Mouse (Mus musculus) forebrain, embryonic 11.5 days (tissue): ENCODE data around the gene Stac3. TPM values are rescaled to one million over a fixed set of nuclear protein-coding genes. Genes with fewer than 3 reads are reported as not detected.

Experiments used
- ATAC-seq: fragments of 200-750 bp; cut with Nextera tagmentation; replicated peaks from 2 replicates; pipeline ENCODE4 v1.8.0; 2017; ENCODE audit warnings: moderate TSS enrichment; ENCODE audit not compliant: low FRiP score
- DNase-seq: peaks from one replicate; pipeline ENCODE4 v3.0.0-alpha.2; 2017; ENCODE audit warnings: low spot score
- H3K27ac ChIP-seq: fragments of 300-500 bp; sonication (generic); 2 replicates; pipeline ENCODE4 v1.5.1; 2014; ENCODE audit warnings: low read depth, low read length
- H3K27me3 ChIP-seq: fragments of 300-500 bp; sonication (generic); 2 replicates; pipeline ENCODE4 v1.6.1; 2014; ENCODE audit warnings: mild to moderate bottlenecking, low read length, mixed read lengths; ENCODE audit not compliant: control insufficient read depth, insufficient read depth
- H3K36me3 ChIP-seq: fragments of 300-500 bp; sonication (generic); 2 replicates; pipeline ENCODE4 v1.6.1; 2014; ENCODE audit warnings: mild to moderate bottlenecking, low read length, moderate library complexity, mixed read lengths; ENCODE audit not compliant: control insufficient read depth, insufficient read depth
- H3K4me1 ChIP-seq: fragments of 300-500 bp; sonication (generic); replicated peaks from 2 replicates; pipeline ENCODE4 v1.6.1; 2014; ENCODE audit warnings: low read length, mixed read lengths; ENCODE audit not compliant: control insufficient read depth, insufficient read depth
- H3K4me2 ChIP-seq: fragments of 300-500 bp; sonication (generic); 2 replicates; pipeline ENCODE4 v1.6.1; 2014; ENCODE audit warnings: low read depth, mild to moderate bottlenecking, low read length, moderate library complexity, mixed read lengths; ENCODE audit not compliant: severe bottlenecking
- H3K4me3 ChIP-seq: fragments of 300-500 bp; sonication (generic); 2 replicates; pipeline ENCODE4 v1.5.1; 2014; ENCODE audit warnings: low read depth, low read length
- H3K9ac ChIP-seq: fragments of 300-500 bp; sonication (generic); 2 replicates; pipeline ENCODE4 v1.6.1; 2014; ENCODE audit warnings: low read length
- H3K9me3 ChIP-seq: fragments of 300-500 bp; sonication (generic); 2 replicates; pipeline ENCODE4 v1.6.1; 2016; ENCODE audit warnings: low read length, mixed read lengths; ENCODE audit not compliant: control insufficient read depth
- WGBS: fragments of 180-500 bp; shearing (Covaris S2); extraction: QIAGEN DNeasy Blood & Tissue Kit; methylation state at CpG from one replicate; pipeline ENCODE4 v1.1.7; 2014; 5-methylcytosine and 5-hydroxymethylcytosine counted together
- polyA plus RNA-seq: library from polyadenylated mRNA; unstranded; fragments of >200 nt; fragmentation: Nextera tagmentation; extraction: Ambion mirVana; gene quantifications from 2 replicates; pipeline ENCODE4 v1.2.1, GENCODE M21; 2014

Gene Stac3
- polyA plus RNA-seq, 1 experiment from 2014 or later, result not detected

GRCm38 (mm10) chr10:127512813-127513212 is 11.3 kb downstream of the Stac3 start:
- Histone ChIP-seq H3K36me3 (peaks cover 2% of the 10 kb centered on the region), H3K9me3 (no peaks in the 10 kb centered on the region), H3K9ac (peak overlapping the region; percentile 37; the same call in 1 of the 2 replicates), H3K4me1 (peaks cover 59% of the 10 kb centered on the region), H3K4me3 (0 out of 2 replicates have a peak overlapping the region, but pooled peaks have one; percentile 6), H3K27ac (peak overlapping the region; percentile 80), H3K27me3 (peaks cover 58% of the 10 kb centered on the region), H3K4me2 (peak overlapping the region; percentile 83)
- WGBS, result under 1% methylated on average over 27 of the region's 27 CpGs
- ATAC-seq, result peak; percentile 38
- DNase-seq, result peak; percentile 99

- under 1% methylated on average over 16 of the region's 16 CpGs for WGBS
- peaks cover 9% of the 10 kb centered on the region for H3K36me3 ChIP-seq
- DNase-seq (peak; percentile 86), ATAC-seq (peak; percentile 26; the same call in 1 of the 2 replicates)
- peak overlapping the region; percentile 37 for H3K9ac ChIP-seq
- H3K9me3 ChIP-seq, result no peaks in the 10 kb centered on the region
- peak overlapping the region; percentile 83 for H3K4me2 ChIP-seq
- peaks cover 59% of the 10 kb centered on the region for H3K4me1 ChIP-seq
- peak overlapping the region; percentile 80 for H3K27ac ChIP-seq
- peak overlapping the region; percentile 6; the same call in 1 of the 2 replicates for H3K4me3 ChIP-seq
- H3K27me3 ChIP-seq, result peaks cover 57% of the 10 kb centered on the region
Measured at GRCm38 (mm10) chr10:127513501-127514091, 12.1 kb downstream of the Stac3 start.

GRCm38 (mm10) chr10:127514111-127514698 is 12.7 kb downstream of the Stac3 start:
- Histone ChIP-seq H3K4me2 (peak overlapping the region; percentile 83; the same call in 1 of the 2 replicates), H3K9me3 (no peaks in the 10 kb centered on the region), H3K27me3 (peaks cover 56% of the 10 kb centered on the region), H3K4me1 (peaks cover 58% of the 10 kb centered on the region), H3K36me3 (peaks cover 9% of the 10 kb centered on the region), H3K9ac (peak overlapping the region; percentile 24; the same call in 1 of the 2 replicates), H3K4me3 (no peak overlapping the region), H3K27ac (no peak overlapping the region)
- DNase-seq, result peak; percentile 51
- no peak for ATAC-seq
- 11% methylated on average over 13 of the region's 13 CpGs for WGBS

GRCm38 (mm10) chr10:127514764-127515163 is 13.3 kb downstream of the Stac3 start, which contains the start of gene Ndufa4l2:
TSS of gene Ndufa4l2 (plus strand) at chr10:127514967.
- no peak for ATAC-seq
- no peaks in the 10 kb centered on the region for H3K9me3 ChIP-seq
- peak within 1 kb of the TSS; percentile 83; the same call in 1 of the 2 replicates for H3K4me2 ChIP-seq
- peaks cover 52% of the 10 kb centered on the region for H3K4me1 ChIP-seq
- peaks cover 51% of the 10 kb centered on the region for H3K27me3 ChIP-seq
- peak; percentile 53 for DNase-seq
- no peak within 1 kb of the TSS for H3K27ac ChIP-seq
- 0 out of 2 replicates have a peak within 1 kb of the TSS, but pooled peaks have one; percentile 6 for H3K4me3 ChIP-seq
- peaks cover 9% of the 10 kb centered on the region for H3K36me3 ChIP-seq
- H3K9ac ChIP-seq, result peak within 1 kb of the TSS; percentile 24; the same call in 1 of the 2 replicates
- WGBS, result 14% methylated on average over 6 of the region's 6 CpGs

GRCm38 (mm10) chr10:127515271-127515982 is 13.9 kb downstream of the Stac3 start:
- 25% methylated on average over 9 of the region's 9 CpGs for WGBS
- Histone ChIP-seq H3K4me1 (peaks cover 47% of the 10 kb centered on the region), H3K4me3 (no peak overlapping the region), H3K4me2 (no peak overlapping the region), H3K27me3 (peaks cover 45% of the 10 kb centered on the region), H3K9ac (no peak overlapping the region), H3K9me3 (no peaks in the 10 kb centered on the region), H3K27ac (no peak overlapping the region), H3K36me3 (peaks cover 12% of the 10 kb centered on the region)
- ATAC-seq, result no peak
- peak; percentile 58 for DNase-seq

GRCm38 (mm10) chr10:127515983-127516459 is 14.5 kb downstream of the Stac3 start:
- Histone ChIP-seq H3K27ac (no peak overlapping the region), H3K27me3 (peaks cover 39% of the 10 kb centered on the region), H3K4me1 (peaks cover 42% of the 10 kb centered on the region), H3K4me3 (no peak overlapping the region), H3K4me2 (peak overlapping the region; percentile 33), H3K9ac (peak overlapping the region; percentile 16), H3K36me3 (peaks cover 12% of the 10 kb centered on the region), H3K9me3 (no peaks in the 10 kb centered on the region)
- DNase-seq (no peak), ATAC-seq (no peak)
- 13% methylated on average over 8 of the region's 8 CpGs for WGBS

GRCm38 (mm10) chr10:127516576-127517260 is 15.2 kb downstream of the Stac3 start:
- H3K36me3 ChIP-seq, result peaks cover 12% of the 10 kb centered on the region
- WGBS, result 6% methylated on average over 30 of the region's 30 CpGs
- no peaks in the 10 kb centered on the region for H3K9me3 ChIP-seq
- H3K27me3 ChIP-seq, result peaks cover 32% of the 10 kb centered on the region
- H3K4me3 ChIP-seq, result no peak overlapping the region
- peak; percentile 81 for DNase-seq
- peak overlapping the region; percentile 27 for H3K9ac ChIP-seq
- ATAC-seq, result no peak
- peaks cover 43% of the 10 kb centered on the region for H3K4me1 ChIP-seq
- peak overlapping the region; percentile 33 for H3K4me2 ChIP-seq
- no peak overlapping the region; the same call in 1 of the 2 replicates for H3K27ac ChIP-seq

GRCm38 (mm10) chr10:127517941-127518340 is 16.5 kb downstream of the Stac3 start:
- H3K27me3 ChIP-seq, result peaks cover 24% of the 10 kb centered on the region
- H3K9ac ChIP-seq, result no peak overlapping the region
- no peak for ATAC-seq
- H3K4me3 ChIP-seq, result no peak overlapping the region
- no peaks in the 10 kb centered on the region for H3K9me3 ChIP-seq
- H3K4me2 ChIP-seq, result no peak overlapping the region
- peaks cover 42% of the 10 kb centered on the region for H3K4me1 ChIP-seq
- no peak for DNase-seq
- peaks cover 12% of the 10 kb centered on the region for H3K36me3 ChIP-seq
- H3K27ac ChIP-seq, result no peak overlapping the region
- 90% methylated on average over 22 of the region's 22 CpGs for WGBS
